Mouse (Mus musculus) embryonic stem cell, embryonic (primary cell): ENCODE measurements around the gene Zdhhc4.

Experiments used
- CTCF ChIA-PET, 4 experiments: fragments of 300-600 bp in 2 of 4; fragments of 350-600 bp in 2 of 4; sonication (Branson Sonifier 250); formaldehyde crosslinking; loops; one replicate each; lab custom pipeline; 2022; ENCODE audit warnings: inconsistent platforms in 2 of 4; lab: Charles Lee
- POLR2A ChIA-PET, 4 experiments: fragments of 300-600 bp in 2 of 4; fragments of 350-600 bp in 2 of 4; sonication (Branson Sonifier 250); formaldehyde crosslinking; loops; one replicate each; lab custom pipeline; 2022; ENCODE audit warnings: antibody characterized with exemption in 4 of 4, inconsistent platforms in 1 of 4; lab: Charles Lee

Zdhhc4 gene

DNA sequence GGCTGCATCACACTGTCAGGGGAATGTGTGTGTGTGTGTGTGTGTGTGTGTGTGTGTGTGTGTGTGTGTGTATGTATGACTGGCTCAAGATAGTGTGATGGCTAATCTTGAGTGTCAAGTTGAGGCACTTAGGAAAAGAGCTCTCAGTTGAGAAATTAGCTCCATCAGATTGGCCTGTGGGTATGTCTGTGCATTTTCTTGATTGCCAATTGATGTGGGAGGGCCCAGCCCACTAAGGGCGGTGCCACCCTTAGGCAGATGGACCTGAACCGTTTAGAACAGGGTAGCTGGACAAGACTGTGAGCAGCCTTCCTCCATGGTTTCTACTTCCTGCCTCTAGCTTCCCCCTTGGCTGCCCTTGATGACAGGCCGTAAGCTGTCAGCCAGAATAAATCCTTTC is 56.9 kb downstream of the Zdhhc4 start:
- POLR2A ChIA-PET: interaction anchor here in 1 of 4 experiments (0.7 kb wide), 2 partner anchors 39 to 42 kb away, joined by 3 read pairs; no protein-coding TSS in a partner anchor
- CTCF ChIA-PET: interaction anchor here in 1 of 4 experiments (0.6 kb wide), 2 partner anchors 24 to 363 kb away, joined by 3 read pairs; no protein-coding TSS in a partner anchor

- CTCF ChIA-PET: interaction anchor here in 1 of 4 experiments (0.6 kb wide), 1 partner anchor 362 kb away, joined by 3 read pairs; no protein-coding TSS in a partner anchor
- POLR2A ChIA-PET: interaction anchor here in 2 of 4 experiments (0.7 kb wide), 3 partner anchors 40 to 141 kb away, joined by 3 to 4 read pairs (median 3); no protein-coding TSS in a partner anchor
These were observed 57.4 kb downstream of the Zdhhc4 start for GRCm38 (mm10) chr5:143271642-143272041.

- CTCF ChIA-PET: interaction anchor here in 1 of 4 experiments (1.1 kb wide), 1 partner anchor 334 kb away, joined by 3 read pairs; no protein-coding TSS in a partner anchor
These were observed 58.9 kb downstream of the Zdhhc4 start for GRCm38 (mm10) chr5:143270151-143270519.

DNA sequence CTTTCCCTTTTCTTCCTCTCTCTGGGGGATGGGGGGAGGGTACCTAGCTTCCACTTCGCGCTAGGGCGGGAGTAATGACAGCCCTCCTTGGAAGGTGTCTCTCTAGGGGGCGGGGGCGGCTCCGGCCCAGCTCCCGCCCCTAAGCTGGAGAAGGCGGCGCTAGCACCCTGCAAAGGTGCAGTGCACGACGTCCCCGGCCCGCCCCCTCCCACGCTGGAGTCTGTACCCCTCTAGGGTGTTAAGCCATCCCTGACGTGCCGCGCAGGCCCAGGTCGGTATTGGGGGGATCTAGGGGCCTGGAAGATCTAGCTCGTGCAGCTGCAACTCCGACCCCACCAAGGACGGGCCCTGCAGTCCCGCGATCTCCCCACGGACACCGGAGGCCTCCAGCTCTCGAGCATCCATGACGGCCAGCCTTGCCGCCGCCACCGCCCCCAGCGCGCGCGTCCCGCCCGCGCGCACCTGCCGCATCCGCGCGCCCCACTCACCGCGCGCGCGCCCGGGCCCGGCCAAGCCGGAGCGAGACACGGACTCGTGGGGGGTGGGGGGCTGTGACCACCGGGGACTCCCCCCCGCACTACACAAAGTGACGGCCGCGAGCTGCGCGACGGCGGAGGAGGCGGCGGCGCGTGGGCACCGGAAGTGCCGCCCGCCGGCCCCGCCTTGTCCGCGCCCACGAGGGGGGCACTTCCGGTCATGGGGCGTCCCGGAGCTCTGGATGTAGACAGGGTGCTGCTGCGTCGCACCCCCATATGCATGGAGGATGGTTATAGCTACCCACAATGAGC is 59.5 kb downstream of the Zdhhc4 start, which contains the start of gene Zfp316:
Zfp316 (minus strand) TSS at position 660 of the 788 bp plus-strand sequence.
- POLR2A ChIA-PET: interaction anchor here (0.8 to 2.0 kb wide), 11 partner anchors 12 to 331 kb away, joined by 3 to 5 read pairs (median 4); no protein-coding TSS in a partner anchor

More at GRCm38 (mm10) chr5:143270151-143270519, 58.9 kb downstream of the Zdhhc4 start:
- POLR2A ChIA-PET: interaction anchor here (0.9 to 1.5 kb wide), 5 partner anchors 12 to 18 kb away, joined by 3 to 4 read pairs (median 4); no protein-coding TSS in a partner anchor

DNA sequence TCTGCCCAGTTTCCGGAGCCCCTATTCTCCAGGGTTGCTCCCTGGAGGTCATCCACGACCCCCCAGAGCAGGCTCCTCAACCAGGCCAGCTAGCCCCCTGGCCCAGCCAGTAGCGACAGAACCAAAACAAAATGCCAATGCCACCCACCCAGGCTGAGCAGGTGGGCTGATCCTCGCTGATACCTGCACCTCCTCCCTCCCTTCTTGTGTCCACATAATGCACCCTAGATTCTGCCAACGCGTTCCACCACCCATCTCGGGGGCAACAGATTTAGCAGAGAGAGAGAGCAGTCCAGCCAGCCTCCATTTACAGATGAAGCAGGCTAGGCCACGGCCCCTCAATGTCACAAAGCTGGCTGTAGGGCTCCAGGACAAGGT is 60.1 kb downstream of the Zdhhc4 start:
- ChIA-PET CTCF (interaction anchor here in 2 of 4 experiments (0.5 to 1.1 kb wide), 3 partner anchors 24 to 156 kb away, joined by 4 to 14 read pairs (median 4); partner anchors contain the start of genes Rnf216 (in 1 of the 2) and Zfp853 (in 1 of the 2)), POLR2A (interaction anchor here (0.8 to 2.0 kb wide), 10 partner anchors 13 to 330 kb away, joined by 3 to 5 read pairs (median 4); no protein-coding TSS in a partner anchor)

More for the DNA sequence above, 59.5 kb downstream of the Zdhhc4 start, which contains the start of gene Zfp316:
- CTCF ChIA-PET: interaction anchor here in 3 of 4 experiments (0.5 to 1.1 kb wide), 4 partner anchors 24 to 334 kb away, joined by 3 to 14 read pairs (median 4); partner anchors contain the start of genes Rnf216 (in 1 of the 3) and Zfp853 (in 1 of the 3)

DNA sequence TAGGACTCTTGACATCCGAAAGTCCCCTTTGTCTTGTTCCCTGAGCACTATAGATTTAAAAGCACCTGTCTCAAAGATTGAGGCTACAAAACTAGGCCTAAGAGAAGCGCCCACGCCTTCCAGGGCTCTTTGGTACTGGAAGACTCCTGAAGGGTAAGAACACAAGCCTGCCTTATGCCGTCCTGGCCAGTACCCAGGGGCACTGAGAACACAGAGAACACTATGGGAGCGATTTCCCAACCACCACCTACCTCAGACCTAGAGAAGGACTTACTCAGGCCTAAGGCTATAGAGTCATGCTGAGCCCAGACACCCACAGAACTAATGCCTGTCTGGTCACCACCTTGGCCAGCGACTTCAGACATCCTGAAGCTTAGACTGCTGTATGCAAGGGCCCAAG is 62.3 kb downstream of the Zdhhc4 start:
- CTCF ChIA-PET: interaction anchor here in 1 of 4 experiments (0.6 kb wide), 1 partner anchor 284 kb away, joined by 5 read pairs; no protein-coding TSS in a partner anchor
- POLR2A ChIA-PET: interaction anchor here in 1 of 4 experiments (0.6 kb wide), 1 partner anchor 211 kb away, joined by 3 read pairs; no protein-coding TSS in a partner anchor
